Mouse (Mus musculus) thymus, postnatal 14 days (tissue): ENCODE results near the gene Helz2.
"Not testable (repeated sequence)": the region's sequence is repeated elsewhere in the genome, so short reads cannot be mapped to it uniquely, and the experiment has no call there.

Experiments used
- DNase-seq: peaks from one replicate; pipeline ENCODE4 v3.0.0; 2021

Gene Helz2

GRCm38 (mm10) chr2:181191385-181191784 lies 50.4 kb downstream of the Helz2 start:
- not testable (repeated sequence) for DNase-seq

GRCm38 (mm10) chr2:181189321-181189720 lies 52.5 kb downstream of the Helz2 start:
- DNase-seq: no peak

GRCm38 (mm10) chr2:181188681-181189080 lies 53.1 kb downstream of the Helz2 start:
- peak; percentile 31 for DNase-seq

- DNase-seq: peak; percentile 96
Measured at GRCm38 (mm10) chr2:181187121-181188000, 54.5 kb downstream of the Helz2 start, which contains the start of gene Ppdpf. Gene Ppdpf, plus strand, starts transcription at chr2:181187247.

- peak; percentile 89 for DNase-seq
Measured at GRCm38 (mm10) chr2:181186635-181187034, 55.2 kb downstream of the Helz2 start.

- DNase-seq: no peak
Measured at GRCm38 (mm10) chr2:181180898-181181297, 60.9 kb downstream of the Helz2 start.

GRCm38 (mm10) chr2:181178471-181178870 lies 63.4 kb downstream of the Helz2 start:
- DNase-seq: no peak

- DNase-seq: no peak
Measured at GRCm38 (mm10) chr2:181178015-181178414, 63.8 kb downstream of the Helz2 start.
